Mouse (Mus musculus) inflammation-experienced regulatory T-cells, adult 6 months (primary cell): Measurements from ENCODE around the gene Rhoh. TPM values are rescaled to one million over a fixed set of nuclear protein-coding genes. Genes with fewer than 3 reads are reported as not detected.

Experiments used
- ATAC-seq: one replicate; pipeline ENCODE4 v1.8.0; 2017
- polyA plus RNA-seq, 3 experiments: library from polyadenylated mRNA; unstranded; fragments of 100-300 nt; shearing (Covaris generic); gene quantifications; one replicate each; pipeline ENCODE4 v1.2.1; 2017

Gene Rhoh
- 100 to 1,000 TPM; 154 to 314 (median 282) TPM for polyA plus RNA-seq

DNA sequence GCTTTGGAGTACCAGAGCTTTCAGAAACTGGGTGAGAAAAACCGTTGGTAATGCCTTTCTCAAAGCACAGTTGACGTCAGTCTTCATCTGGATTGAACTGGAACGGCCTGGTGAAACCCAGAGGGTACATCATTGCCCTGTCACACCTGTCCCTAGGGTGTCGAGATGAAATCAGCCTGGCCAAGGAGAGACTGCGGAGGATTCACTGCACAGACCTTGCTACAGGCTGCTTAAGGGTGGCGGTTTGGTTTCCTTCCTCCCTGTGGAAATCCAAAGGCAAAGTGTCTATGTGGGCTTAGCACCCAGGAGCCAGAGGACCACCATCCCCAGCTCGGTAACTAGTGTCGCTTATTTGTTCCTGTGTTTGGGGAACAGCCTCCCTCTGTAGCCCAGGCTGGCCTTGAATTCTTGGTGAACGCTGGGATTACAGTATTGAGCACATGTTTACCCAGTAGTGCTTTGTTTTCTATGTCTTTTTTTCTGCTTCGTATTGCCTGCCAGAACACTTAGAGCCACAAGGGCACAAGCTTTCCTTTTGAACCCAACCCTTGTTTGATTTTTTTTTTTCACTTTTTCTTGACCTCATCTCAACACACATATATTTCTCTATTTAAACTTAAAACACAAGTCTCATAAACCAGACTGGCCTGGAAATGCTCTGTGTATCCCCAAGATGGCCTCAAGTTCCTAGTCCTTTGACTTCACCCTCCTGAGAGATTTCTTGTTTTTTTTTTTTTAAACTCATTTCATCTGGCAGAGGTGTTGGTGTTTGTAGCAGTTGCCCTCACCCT is at the start of gene Rhoh:
Gene Rhoh, plus strand, starts transcription at position 60 of the 791 bp plus-strand sequence.
- no peak for ATAC-seq

DNA sequence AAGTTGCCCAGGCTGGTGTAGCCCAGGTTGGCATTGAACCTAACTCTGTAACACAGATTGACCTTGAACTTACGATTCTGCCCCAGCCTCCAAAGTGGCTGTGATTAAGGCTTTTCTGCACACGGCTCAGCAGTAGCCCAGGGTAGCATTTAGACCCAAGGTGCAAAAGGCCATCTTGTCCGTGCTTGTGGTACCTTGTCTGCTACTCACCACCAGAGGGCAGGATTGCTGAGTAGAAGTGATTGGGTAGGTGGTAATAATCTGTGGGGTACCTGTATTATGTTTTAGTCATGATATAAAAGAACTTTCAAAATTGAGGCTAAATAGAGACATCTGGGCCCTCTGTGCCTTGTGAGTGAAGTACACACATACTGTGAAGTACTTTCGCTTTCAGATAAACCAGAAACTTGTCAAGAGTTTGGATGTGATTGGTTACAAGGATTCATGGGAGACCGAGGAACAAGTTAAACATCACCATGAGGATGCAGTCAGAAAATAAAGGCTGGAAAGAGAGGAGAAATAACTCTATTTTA is 37.3 kb upstream of the Rhoh start:
- peak; percentile 69 for ATAC-seq

GRCm38 (mm10) chr5:65826476-65826875 is 34.5 kb upstream of the Rhoh start:
- ATAC-seq: no peak

DNA sequence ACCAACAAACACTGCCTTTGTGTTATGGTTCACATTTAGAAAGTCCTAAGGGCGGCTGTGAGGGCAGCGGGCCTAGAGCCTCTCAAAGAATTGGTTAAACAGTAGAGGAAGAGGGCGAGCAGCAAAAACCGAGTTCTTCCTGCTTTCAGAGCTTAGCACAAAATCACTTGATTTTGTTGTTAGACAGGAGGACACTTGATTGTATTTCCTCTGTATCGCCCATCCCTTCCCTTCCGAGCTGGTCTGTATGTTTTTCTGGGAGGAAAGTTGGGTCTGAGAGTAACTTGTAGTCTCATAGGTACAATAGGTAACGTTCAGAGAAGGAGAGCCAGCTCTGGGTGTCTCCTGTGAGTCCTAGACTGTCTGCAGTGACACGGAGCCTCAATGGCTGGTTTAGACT is 33.9 kb upstream of the Rhoh start:
- ATAC-seq: no peak

- ATAC-seq: no peak
Measured at GRCm38 (mm10) chr5:65828261-65828660, 32.8 kb upstream of the Rhoh start.

DNA sequence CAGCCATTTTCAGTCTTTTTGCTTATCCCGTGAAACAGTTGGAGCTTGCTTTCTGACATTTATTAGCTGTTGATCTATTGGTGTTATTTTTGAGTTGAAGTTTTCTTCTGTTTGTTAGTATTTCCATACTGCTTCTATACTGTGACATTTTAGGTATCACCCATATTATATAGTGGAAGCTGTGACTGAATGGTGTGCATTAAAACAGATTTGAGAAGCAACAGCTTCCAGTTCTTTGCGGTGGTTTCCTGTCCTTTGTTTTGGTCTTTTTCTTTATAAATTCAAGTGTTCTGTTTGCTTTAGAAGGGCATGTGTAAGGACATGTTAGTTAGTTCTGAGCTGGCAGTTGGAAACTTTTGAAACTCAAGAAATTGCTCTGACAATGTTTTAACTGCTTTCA is 32.0 kb upstream of the Rhoh start:
- no peak for ATAC-seq

GRCm38 (mm10) chr5:65831917-65832618 is 28.9 kb upstream of the Rhoh start:
- peak; percentile 28 for ATAC-seq

- ATAC-seq: no peak
Measured at GRCm38 (mm10) chr5:65833092-65833491, 27.9 kb upstream of the Rhoh start.

DNA sequence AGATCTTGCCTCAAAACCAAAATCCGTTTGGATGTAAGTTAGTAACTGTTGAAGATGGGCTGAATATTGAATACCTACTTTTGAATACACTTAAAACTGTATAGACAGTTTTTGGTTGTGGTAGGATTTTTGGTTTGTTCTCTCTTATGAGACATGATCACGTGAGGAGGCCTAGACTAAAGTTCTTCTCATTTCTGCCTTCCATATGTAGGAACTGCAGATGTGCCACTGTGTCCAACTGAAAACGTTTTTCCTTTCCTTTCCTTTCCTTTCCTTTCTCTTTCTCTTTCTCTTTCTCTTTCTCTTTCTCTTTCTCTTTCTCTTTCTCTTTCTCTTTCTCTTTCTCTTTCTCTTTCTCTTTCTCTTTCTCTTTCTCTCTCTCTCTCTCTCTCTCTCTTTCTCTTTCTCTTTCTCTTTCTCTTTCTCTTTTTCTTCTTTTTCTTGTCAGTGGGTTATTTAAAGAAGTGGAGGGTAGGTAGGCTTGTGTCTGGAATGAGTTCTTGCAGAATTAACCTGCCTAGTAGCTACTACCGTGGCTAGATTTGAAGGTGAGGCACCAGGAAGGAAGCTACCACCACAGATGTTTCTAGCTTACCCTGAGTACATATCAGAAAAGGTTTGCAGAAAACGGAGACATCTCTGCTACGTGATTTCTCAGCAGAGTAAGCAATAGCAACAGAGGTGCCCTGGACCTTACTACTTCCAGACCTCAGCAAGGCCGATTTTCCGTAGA is 27.1 kb upstream of the Rhoh start:
- peak; percentile 55 for ATAC-seq

- no peak for ATAC-seq
Measured at GRCm38 (mm10) chr5:65838053-65838452, 23.0 kb upstream of the Rhoh start.

- no peak for ATAC-seq
Measured at GRCm38 (mm10) chr5:65842947-65843346, 18.1 kb upstream of the Rhoh start.

- ATAC-seq: no peak
Measured at GRCm38 (mm10) chr5:65846534-65846933, 14.5 kb upstream of the Rhoh start.

DNA sequence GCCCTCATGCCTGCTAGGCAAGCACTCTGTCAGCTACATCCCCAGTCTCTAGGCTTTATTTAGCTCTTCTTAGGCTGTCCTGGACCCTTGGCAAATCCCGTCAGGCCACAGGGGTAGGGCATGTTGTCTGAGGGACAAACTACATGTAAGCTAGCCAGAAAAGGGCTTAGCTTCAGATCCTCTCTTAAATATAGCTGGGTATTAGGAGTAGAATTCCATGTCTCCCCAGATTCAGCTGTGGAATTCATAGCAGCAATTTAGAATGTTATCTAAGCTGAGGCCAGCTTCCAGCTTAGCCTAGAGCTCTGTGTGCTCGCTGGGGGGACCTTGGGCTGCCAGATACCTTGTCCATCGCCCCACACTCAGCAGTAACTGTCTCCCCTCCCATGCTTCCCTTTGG is 14.1 kb upstream of the Rhoh start:
- no peak for ATAC-seq

DNA sequence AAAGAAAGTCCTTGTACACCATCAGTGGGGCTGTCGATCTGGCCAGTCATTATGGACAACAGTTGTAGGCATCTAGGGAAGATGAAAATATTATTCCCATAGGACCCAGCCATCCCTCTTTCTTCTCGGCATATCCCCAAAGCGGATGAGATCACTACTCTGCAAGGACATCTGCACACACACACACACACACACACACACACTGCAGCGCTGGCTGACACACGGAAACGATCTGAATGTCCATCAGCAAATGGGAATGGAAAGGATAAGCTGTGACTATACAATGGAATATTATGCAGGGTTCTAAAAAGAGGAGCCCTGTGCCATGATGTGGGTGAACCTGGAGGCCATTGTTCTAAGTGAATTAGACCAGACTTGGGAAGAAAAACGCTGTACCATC is 13.4 kb upstream of the Rhoh start:
- ATAC-seq: no peak

- ATAC-seq: peak; percentile 77
Measured at GRCm38 (mm10) chr5:65850765-65851164, 10.2 kb upstream of the Rhoh start.

GRCm38 (mm10) chr5:65854786-65855191 is 6.2 kb upstream of the Rhoh start:
- no peak for ATAC-seq

- no peak for ATAC-seq
Measured at GRCm38 (mm10) chr5:65855571-65855970, 5.4 kb upstream of the Rhoh start.

DNA sequence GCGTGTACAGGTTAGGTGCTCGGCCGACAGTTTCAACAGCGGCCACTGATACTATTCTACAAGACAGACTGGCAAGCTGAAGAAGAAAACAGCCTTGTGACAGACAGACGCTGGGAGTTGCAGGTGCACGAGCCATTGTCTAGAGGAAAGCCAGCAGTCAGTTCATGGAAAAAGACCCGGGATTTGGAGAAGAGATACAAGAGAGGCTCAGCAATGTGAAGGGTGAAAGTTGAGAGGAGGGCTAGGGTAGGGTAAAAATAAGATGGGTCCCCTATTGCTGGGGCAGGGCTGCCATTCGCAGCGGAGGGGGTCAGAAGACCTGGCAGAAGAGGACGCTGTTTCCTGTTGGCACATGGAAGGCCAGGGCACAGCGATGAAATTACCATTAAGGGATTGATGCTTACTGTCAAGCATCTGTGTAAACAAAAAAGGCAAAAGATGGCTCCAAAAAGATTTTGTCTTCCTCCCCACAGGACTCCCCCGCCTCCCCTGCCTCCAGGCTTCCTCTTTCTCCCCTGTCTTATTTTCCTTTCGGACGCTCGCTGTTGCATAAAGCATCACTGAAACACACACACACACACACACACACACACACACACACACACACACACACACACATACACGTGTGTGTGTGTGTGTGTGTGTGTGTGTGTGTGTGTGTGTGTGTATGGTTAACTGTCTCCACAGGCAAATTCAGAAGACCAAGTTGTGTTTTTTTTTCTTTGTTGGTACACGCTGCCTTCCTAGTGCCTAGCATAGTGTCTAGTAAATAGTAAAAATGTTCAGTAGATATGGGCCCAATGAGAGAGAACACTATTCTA is 4.2 kb upstream of the Rhoh start:
- peak; percentile 18 for ATAC-seq

- ATAC-seq: peak; percentile 51
Measured at GRCm38 (mm10) chr5:65857935-65858334, 3.1 kb upstream of the Rhoh start.

- ATAC-seq: no peak
Measured at GRCm38 (mm10) chr5:65858355-65858754, 2.7 kb upstream of the Rhoh start.

GRCm38 (mm10) chr5:65858898-65859297 is 2.1 kb upstream of the Rhoh start:
- ATAC-seq: no peak

- no peak for ATAC-seq
Measured at GRCm38 (mm10) chr5:65859396-65859795, 1.6 kb upstream of the Rhoh start.
